Mouse (Mus musculus): ENCODE measurements around the gene Zhx3.

The Zhx3 gene

GRCm38 (mm10) chr2:160882436-160882835, 9.6 kb upstream of the Zhx3 start:
- no peak for DNase-seq (ENCODE audit: extremely low spot score)

DNA sequence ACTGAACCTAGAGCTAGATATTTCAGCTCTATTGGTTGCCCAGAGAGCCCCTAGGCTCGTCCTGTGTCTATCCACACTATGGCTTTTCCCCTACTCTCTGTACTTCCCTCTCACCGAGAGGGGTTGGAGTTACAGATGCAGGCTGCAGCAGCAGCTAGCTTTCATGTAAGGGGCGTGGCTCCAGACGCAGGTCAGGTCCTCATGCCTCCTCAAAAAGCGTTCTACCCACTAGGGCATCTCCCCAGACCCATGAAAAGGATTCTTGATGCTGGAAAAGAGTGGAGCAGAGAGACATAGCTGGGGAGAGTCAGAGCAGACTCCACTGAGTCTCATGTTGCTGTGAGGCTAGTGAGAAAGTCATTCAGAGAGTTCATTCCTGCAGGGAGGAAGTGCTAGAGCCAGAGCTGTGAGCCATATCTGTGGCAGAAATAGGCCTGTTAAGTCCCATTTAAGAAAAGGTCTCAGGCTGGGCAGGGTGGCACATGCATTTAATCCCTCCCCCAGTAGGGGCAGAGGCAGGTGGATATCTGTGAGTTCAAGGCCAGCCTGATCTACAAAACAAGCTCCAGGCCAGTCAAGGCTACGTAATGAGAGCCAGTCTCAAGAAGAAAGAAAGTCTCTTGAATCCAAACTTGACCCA, 8.8 kb upstream of the Zhx3 start:
- no peak for DNase-seq (ENCODE audit: extremely low spot score)

DNA sequence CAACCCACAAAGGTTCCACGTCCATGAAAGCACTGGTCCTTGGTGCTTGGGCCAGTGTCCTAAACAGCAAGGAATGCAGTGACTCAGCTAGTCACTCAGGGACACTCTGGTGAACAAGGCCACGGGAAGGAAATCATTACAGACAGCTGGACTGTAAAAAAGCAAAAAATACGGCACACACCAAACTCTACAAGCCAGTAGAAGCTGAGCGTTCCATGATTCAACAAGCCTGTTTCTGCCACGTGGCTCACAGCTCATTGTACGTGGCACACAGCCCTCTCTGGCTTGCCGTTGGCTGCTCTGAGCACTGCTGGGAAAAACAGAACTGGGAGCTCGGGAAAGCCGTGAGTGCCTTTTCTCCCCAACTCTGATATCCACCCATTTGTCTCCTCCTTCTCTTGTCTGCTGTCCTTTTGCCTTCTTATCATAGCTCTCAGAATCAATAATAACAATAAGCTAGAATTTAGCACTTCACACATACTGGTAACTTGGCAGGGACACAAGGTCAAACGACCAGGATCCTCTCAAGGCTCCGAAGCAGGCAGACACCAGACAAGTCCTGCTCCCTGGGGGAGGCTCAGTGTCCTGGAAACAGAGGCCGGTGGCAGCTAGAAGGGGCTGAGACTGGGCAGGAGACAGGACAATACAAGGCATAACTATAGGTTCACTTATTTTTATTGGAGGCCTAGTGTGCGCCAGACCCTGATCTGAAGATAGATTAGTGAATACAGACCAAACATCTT, 7.8 kb upstream of the Zhx3 start, which contains the start of gene Lpin3:
Lpin3 (plus strand) TSS at position 218 of the 743 bp plus-strand sequence.
- no peak for DNase-seq (ENCODE audit: extremely low spot score)

- no peak for DNase-seq (ENCODE audit: extremely low spot score)
These were observed 3.3 kb upstream of the Zhx3 start for GRCm38 (mm10) chr2:160876115-160876514.

GRCm38 (mm10) chr2:160874231-160874877, 1.6 kb upstream of the Zhx3 start:
- DNase-seq (ENCODE audit: extremely low spot score), result no peak

DNA sequence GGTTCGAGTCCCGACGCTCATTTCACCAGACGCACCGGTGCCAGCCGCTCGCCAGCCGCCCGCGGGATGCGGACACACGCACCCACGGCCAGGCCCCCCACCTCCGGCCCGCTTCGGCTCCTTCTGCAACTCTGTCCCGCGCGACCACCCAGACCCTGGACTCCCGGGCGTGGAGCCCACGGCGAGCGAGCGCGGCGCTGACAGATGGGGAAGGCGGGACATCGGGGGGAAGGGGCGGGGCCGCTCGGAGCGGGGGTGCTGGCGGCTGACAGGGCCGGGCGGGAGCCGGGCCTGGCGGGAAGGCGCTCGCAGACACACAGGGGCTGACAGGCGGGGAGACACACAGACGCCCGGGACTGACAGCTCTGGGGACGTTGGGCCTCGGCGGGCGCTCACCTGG, 403 bp downstream of the Zhx3 start:
- DNase-seq (ENCODE audit: extremely low spot score), result peak; percentile 76

DNA sequence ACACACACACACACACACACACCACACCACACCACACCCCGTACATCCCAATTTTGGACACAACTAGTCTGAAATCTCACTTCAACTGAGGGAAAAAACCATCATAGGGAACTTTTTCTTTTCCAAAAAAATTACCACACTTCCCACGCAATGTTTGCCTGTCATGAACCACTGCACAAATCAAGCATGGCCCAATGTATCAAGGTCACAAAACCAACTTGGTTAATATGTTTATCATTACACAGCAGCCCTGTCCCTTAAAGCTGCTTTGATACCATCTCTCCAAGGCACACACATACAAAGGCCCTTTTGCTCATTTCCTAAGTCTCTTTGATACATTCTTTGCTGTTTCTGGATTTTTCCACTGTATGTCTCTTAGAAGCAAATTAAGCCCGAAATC, 1.5 kb downstream of the Zhx3 start:
- no peak for DNase-seq (ENCODE audit: extremely low spot score)

DNA sequence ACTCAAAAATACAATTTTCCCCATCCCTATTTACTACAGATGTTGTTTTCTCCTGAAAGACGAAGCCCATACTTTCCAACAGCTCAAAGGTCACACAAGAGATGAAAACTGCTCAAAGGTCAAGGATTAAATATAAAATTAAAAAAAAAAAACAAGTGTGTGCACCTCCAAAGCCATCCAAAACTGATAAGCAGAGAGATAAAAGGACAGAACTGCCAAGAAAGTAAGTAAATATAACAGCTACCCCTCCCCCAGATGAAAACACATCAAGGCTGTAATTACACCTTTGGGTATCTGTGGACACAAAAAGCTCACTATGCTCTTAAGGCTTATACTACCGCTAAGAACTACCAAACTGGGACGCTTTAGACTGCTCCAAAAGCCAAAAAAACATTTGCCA, 3.4 kb downstream of the Zhx3 start:
- DNase-seq (ENCODE audit: extremely low spot score), result no peak

GRCm38 (mm10) chr2:160865266-160865665, 7.5 kb downstream of the Zhx3 start:
- no peak for DNase-seq (ENCODE audit: extremely low spot score)

DNA sequence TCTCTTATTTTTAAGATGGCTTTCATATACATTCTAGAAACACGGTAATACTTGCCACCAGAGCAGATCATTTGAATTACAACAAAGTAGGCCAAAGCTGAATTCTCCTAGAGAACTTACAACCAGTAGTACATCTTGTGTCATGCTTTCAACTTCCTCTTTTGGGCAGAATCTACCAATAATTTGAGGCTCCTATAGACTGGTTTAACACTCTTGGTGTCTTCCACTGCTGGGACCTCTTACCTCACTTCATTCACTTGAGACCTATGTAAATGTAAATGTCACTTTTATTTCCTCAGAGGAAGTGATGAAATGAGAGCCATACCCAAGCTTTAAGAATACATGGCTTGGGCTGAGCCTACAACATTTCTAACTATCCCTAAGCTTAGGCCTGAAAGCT, 8.7 kb downstream of the Zhx3 start:
- DNase-seq (ENCODE audit: extremely low spot score), result no peak

GRCm38 (mm10) chr2:160860363-160860762, 12.4 kb downstream of the Zhx3 start:
- no peak for DNase-seq (ENCODE audit: extremely low spot score)

DNA sequence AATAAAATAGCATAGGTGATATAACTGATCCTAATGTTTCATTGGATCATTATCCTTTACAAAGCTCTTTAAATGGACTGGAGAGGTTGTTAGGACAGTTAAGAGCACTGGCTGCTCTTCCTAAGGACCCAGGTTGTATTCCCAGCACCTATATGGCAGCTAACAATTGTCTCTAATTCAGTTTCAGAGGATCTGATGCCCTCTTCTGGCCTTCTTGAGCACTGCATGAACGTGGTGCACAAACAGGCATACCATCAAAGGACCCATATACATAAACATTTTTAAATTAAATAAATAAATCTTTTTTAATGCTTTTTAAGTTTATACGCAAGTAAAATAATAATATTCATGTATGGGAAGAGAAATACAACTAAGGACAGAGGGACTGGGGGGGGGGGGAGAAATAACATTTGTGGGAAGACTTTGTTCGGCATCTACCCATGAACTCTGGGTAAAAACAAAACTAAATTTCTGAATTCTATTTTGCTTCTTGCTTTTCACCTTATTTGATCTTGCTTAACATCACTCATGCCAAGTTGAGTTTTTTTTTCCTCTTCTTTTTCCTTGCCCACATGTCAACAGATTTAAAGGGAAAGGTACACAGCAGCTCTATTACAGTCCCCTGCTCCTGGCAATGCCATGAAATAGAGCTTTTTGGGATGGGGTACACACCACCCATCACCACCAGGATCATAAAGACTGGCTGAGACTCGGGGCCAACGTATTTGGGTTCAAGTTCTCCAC, 16.3 kb downstream of the Zhx3 start:
- no peak for DNase-seq (ENCODE audit: extremely low spot score)

GRCm38 (mm10) chr2:160854687-160855086, 18.1 kb downstream of the Zhx3 start:
- DNase-seq (ENCODE audit: extremely low spot score), result no peak

DNA sequence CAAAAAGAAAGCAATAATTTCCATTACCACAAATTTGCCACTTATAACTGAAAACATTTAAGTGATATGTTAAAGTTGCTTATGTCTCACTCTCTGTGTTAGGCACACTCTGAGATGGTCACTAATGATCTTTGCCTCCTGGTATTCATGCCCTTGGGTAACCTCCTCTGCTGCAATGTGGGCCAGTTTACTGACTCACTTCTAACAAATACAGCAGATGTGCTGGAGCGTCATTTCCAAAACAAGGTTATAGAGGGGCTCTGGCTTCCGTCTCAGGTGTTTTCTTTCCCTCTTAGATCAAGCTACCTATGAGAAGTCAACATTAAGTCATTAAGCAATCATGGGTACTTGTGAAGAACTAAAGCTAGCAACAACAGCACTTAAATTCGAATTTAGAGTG, 22.4 kb downstream of the Zhx3 start:
- DNase-seq (ENCODE audit: extremely low spot score), result no peak

DNA sequence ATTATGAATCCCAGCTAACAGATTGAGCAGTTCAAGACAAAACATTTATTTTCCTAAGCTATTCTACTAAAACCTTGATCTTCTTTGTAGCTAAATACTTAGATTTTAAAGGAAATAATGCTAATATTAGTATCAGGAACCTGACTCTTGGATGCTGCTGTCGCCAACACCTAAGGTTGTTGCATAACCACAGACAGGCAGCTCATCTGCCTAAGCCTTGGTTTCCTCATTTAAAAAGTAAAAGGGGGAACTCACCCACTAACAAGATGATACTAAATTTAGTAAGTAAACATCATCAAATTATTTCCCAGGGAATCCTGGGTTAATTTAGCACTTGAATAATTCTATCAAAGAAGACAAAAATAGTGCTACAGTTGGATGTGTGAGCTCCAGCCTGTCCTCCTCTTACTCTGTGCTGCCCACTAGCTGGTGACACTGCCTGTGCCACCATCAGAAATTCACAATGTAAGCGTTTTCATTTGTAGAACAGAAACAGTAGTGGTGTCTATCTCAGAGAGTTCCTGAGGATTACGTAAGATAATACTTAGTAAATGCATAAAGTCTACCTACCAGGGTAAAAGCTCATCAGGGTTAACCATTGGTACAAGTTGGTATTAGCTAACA, 23.1 kb downstream of the Zhx3 start:
- no peak for DNase-seq (ENCODE audit: extremely low spot score)

- DNase-seq (ENCODE audit: extremely low spot score), result no peak
These were observed 24.6 kb downstream of the Zhx3 start for GRCm38 (mm10) chr2:160848186-160848585.

- DNase-seq (ENCODE audit: extremely low spot score), result no peak
These were observed 25.1 kb downstream of the Zhx3 start for GRCm38 (mm10) chr2:160847664-160848063.

DNA sequence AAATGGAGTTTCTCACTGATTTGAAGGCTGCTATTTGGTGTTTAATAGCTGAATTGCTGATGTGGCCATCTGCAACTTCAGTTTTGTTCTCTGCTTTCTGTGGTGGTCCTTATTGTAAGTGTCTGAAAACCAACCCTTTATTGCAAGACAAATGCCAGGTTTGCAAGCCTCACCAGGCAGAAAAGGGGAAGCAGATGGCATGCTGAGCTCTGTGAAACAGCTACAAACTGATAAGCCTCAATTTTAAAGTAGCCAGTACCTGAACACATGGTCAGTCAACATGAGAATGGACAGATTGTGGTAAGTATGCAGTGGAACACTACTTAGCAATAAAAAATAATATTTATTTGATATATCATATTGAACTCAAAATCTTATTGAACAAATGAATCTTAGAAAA, 32.0 kb downstream of the Zhx3 start:
- DNase-seq (ENCODE audit: extremely low spot score), result no peak

DNA sequence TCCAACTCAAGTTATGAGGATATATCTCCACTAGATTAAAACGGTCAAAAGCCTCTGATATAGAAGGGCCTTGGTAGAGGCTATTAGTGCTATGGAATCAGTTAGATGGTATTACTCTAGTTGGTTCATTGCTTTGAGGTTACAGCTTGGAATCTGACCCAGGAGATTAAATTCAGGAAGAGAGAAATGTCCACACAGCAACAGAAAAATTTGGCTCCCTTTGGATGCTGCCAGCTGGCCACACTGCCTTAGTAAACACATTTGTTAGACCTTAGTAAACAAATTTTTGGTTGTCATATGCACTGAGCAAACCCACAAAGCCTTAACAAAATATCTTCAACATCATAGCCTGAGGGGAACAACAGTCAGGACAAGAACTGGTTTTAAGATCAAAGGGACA, 62.0 kb downstream of the Zhx3 start:
- no peak for DNase-seq (ENCODE audit: extremely low spot score)

GRCm38 (mm10) chr2:160810376-160810775, 62.4 kb downstream of the Zhx3 start:
- no peak for DNase-seq (ENCODE audit: extremely low spot score)

DNA sequence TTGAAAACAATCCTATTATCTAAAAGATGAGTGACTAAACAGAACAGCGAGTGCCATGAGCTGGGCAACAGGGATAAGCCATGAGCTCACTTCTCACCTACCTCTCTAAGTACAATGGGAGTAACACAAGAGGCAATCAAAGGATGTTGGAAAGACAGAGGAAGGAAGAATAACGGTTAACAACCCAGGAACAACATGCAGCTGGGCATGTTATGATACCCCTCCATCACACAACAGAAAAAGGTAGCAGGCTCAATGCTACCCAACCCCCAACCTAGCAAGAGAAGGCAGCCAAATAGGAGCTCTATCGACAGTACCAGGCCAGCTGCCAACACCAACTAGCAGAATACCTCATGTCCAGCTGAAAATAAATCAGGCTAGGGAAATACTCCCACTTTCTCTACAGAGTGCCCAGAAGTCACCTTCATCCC, 66.7 kb downstream of the Zhx3 start:
- no peak for DNase-seq (ENCODE audit: extremely low spot score)
